Mouse (Mus musculus) forebrain, embryonic 10.5 days (tissue): ENCODE results near the gene Zfp296. TPM values are rescaled to one million over a fixed set of nuclear protein-coding genes. Genes with fewer than 3 reads are reported as not detected.
"Not testable (repeated sequence)": the region's sequence is repeated elsewhere in the genome, so short reads cannot be mapped to it uniquely, and the experiment has no call there.

Experiments
- DNase-seq: peaks from one replicate; pipeline ENCODE4 v3.0.0-alpha.2; 2017; ENCODE audit warnings: low spot score; ENCODE audit errors: extremely low spot score
- H3K27ac ChIP-seq: fragments of 300-500 bp; sonication (generic); 2 replicates; pipeline ENCODE4 v1.5.1; 2016; ENCODE audit warnings: mild to moderate bottlenecking
- H3K27me3 ChIP-seq: fragments of 300-500 bp; sonication (generic); 2 replicates; pipeline ENCODE4 v1.6.1; 2016; ENCODE audit warnings: mild to moderate bottlenecking; ENCODE audit not compliant: poor library complexity, severe bottlenecking
- H3K36me3 ChIP-seq: fragments of 300-500 bp; sonication (generic); replicated peaks from 2 replicates; pipeline ENCODE4 v1.6.1; 2016; ENCODE audit warnings: mild to moderate bottlenecking, moderate library complexity
- H3K4me1 ChIP-seq: fragments of 300-500 bp; sonication (generic); 2 replicates; pipeline ENCODE4 v1.6.1; 2016
- H3K4me3 ChIP-seq: fragments of 300-500 bp; sonication (generic); 2 replicates; pipeline ENCODE4 v1.5.1; 2016; ENCODE audit warnings: mild to moderate bottlenecking, moderate library complexity
- H3K9me3 ChIP-seq: fragments of 300-500 bp; sonication (generic); 2 replicates; pipeline ENCODE4 v1.6.1; 2016; ENCODE audit warnings: mild to moderate bottlenecking, moderate library complexity
- WGBS: fragments of 180-500 bp; shearing (Covaris S2); methylation state at CpG from one replicate; pipeline ENCODE4 v1.1.7; 2016; 5-methylcytosine and 5-hydroxymethylcytosine counted together
- polyA plus RNA-seq: library from polyadenylated mRNA; unstranded; fragments of >200 nt; fragmentation: Nextera tagmentation; extraction: Ambion mirVana; gene quantifications from 2 replicates; pipeline ENCODE4 v1.2.1, GENCODE M21; 2016

Zfp296 gene
- polyA plus RNA-seq, 1 experiment from 2014 or later, result 0.47 TPM

DNA sequence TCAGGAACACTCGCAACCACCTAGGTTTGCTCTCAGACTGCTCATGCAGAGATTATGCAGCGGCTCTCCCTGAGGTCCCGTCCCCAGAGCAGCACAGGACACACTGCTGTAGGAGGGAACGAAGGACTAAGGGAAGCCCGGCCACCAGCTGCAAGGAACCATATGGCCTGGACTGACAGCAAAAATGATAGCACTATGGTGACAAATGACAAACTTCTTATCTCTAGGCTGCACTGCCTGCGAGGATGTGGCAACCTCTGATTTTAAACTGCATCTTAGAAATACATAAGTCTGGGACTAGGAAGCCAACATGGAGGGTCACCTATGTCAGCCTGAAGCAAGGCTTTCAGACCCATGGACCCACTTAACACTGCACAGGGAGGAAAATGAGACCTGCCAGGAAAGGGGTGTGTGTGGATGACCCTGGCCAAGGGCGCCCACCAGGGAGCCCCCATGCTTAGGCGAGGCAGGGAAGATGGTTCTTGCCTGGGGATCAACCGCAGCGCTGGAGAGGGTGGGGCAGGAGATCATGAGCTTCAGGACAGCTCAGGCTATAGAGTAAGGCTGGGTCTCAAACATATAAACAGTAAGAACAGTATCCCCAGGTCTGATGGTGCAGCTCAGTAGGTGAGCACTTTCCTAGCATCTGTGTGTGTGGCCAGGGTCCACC is 16.1 kb downstream of the Zfp296 start:
- Histone ChIP-seq H3K27me3 (no peaks in the 10 kb centered on the region), H3K4me1 (no peaks in the 10 kb centered on the region), H3K27ac (no peak overlapping the region), H3K4me3 (no peak overlapping the region), H3K9me3 (no peaks in the 10 kb centered on the region), H3K36me3 (peaks cover 95% of the 10 kb centered on the region)
- 90% methylated on average over 10 of the region's 10 CpGs for WGBS
- DNase-seq, result no peak

DNA sequence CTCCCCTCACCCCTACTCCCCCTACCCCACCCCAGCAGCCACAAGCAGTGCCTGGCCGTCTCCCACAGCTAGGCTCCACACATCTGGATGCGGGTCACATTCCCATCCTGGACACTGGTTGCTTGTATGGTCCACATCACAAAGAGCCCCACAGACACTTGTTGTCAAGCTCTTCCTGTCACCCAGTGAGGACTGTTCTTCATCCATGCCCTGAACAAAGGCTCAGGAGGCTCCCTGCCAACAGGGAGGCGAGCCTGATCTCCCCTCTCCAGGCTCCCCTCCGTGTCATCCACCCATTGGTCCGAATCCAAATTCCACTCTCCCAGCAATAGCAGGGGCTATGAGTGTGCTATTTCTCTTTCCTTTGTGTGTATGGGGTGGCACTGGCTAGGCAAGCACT is 23.5 kb downstream of the Zfp296 start:
- H3K4me1 ChIP-seq, result peaks cover 29% of the 10 kb centered on the region
- H3K9me3 ChIP-seq, result no peaks in the 10 kb centered on the region
- no peak for DNase-seq
- 76% methylated on average over 5 of the region's 5 CpGs for WGBS
- no peaks in the 10 kb centered on the region for H3K27me3 ChIP-seq
- no peak overlapping the region for H3K27ac ChIP-seq
- peaks cover 70% of the 10 kb centered on the region for H3K36me3 ChIP-seq
- no peak overlapping the region for H3K4me3 ChIP-seq

DNA sequence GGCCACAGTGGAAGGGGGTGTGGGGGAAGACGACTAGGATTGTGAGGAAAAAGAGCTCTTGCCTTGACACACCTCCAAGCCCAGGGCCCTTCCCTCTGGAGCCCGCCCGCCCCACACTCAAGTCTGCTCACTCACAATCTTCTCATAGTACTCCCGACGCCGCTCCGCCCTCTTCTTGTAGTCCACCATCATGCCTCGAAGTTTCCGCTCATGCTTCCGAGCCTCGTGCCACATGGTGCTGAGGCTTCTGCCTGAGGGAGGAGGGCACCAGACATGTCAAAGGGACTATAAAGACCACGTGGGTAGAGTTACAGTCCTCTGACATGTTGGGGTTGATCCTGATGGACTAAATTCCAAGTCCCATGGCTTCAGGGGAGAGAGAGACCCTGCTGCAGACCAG is 26.0 kb downstream of the Zfp296 start:
- Histone ChIP-seq H3K4me1 (peaks cover 29% of the 10 kb centered on the region), H3K27me3 (no peaks in the 10 kb centered on the region), H3K4me3 (peak overlapping the region; percentile 99), H3K9me3 (no peaks in the 10 kb centered on the region), H3K27ac (no peak overlapping the region), H3K36me3 (peaks cover 50% of the 10 kb centered on the region)
- DNase-seq, result no peak
- 88% methylated on average over 12 of the region's 12 CpGs for WGBS

DNA sequence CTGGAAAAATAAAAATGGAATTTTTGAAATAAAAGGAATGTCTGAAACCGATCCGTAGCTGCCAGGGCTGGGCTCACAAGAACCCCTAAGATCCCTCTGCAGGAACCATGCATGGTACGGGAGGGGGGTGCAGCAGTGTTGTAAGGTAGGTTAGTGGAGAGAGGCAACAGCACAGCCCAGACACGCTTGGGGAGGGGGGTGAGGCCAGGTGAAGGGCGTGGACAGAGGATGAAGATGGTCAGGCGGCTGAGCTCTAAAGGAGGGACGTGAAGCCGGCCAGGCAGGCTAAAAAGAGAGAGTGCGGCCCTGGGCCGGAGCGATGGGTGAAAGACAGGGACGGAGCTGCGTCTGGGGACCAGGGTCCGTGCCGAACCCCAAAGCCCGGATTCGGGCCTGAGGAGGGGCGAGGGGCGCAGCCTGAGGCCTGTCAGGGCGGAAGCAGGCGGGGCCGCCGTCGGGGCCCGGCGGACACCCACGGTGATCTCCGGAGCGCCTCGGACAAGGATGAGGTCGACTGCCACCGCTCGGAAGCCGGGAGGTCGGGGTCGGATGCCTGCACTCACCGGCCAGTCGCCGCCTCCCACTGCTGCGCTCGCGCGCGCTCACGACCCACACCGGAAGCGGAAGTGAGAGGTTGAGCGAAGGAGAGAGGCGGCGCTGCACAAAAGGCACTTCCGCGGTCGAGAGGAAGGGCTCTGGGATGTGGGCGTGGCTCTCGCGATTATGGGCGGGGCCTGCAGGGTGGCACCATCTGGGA is 26.9 kb downstream of the Zfp296 start, which contains the start of gene Clasrp:
TSS of gene Clasrp (minus strand) at position 638 of the 757 bp plus-strand sequence.
- peaks cover 29% of the 10 kb centered on the region for H3K4me1 ChIP-seq
- H3K27ac ChIP-seq, result peak within 1 kb of the TSS; percentile 95
- DNase-seq, result peak; percentile 97
- H3K9me3 ChIP-seq, result no peaks in the 10 kb centered on the region
- WGBS, result 2% methylated on average over 56 of the region's 57 CpGs
- H3K27me3 ChIP-seq, result no peaks in the 10 kb centered on the region
- H3K4me3 ChIP-seq, result peak within 1 kb of the TSS; percentile 99
- peaks cover 40% of the 10 kb centered on the region for H3K36me3 ChIP-seq

DNA sequence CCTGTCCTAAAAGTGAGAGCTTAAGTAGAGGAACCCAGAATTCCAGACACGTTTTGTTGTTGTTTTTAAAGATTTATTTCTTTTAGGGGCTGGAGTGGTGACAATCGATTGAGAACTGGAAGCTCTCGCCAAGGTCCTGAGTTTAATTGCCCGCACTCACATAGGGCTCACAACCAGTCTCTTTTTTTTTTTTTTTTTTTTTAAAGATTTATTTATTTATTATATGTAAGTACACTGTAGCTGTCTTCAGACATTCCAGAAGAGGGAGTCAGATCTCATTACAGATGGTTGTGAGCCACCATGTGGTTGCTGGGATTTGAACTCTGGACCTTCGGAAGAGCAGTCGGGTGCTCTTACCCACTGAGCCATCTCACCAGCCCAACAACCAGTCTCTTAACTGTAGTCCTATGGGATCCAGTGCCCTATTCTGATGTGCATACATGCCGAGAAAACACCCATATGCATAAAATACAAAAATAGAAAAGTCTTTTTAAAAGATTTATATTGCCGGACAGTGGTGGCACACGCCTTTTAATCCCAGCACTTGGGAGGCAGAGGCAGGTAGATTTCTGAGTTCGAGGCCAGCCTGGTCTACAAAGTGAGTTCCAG is 27.6 kb downstream of the Zfp296 start:
- not testable (repeated sequence) for H3K9me3 ChIP-seq, DNase-seq, H3K27me3 ChIP-seq
- peaks cover 33% of the 10 kb centered on the region for H3K36me3 ChIP-seq
- H3K4me3 ChIP-seq, result peak overlapping the region; percentile 99
- peak overlapping the region; percentile 95 for H3K27ac ChIP-seq
- peaks cover 29% of the 10 kb centered on the region for H3K4me1 ChIP-seq
- 62% methylated on average over 10 of the region's 10 CpGs for WGBS

DNA sequence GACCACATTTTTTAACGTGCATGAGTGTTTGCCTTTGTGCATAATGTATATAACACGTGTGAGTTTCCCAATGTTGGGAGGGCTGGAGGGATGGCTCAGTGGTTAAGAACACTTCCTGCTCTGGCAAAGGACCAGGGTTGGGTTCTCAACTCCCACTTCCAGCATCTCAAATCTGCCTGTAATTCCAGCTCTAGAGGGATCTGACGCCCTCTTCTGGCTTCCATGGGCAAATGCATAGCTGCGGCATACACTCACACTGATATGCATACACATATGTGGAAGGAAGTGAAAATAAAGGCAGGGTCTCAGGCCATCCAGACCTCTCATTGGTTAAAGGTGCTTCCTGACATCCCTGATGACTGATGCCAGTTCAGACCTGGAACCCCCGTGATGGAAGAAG is 30.2 kb downstream of the Zfp296 start:
- H3K36me3 ChIP-seq, result peaks cover 7% of the 10 kb centered on the region
- DNase-seq, result no peak
- 85% methylated on average over 5 of the region's 5 CpGs for WGBS

DNA sequence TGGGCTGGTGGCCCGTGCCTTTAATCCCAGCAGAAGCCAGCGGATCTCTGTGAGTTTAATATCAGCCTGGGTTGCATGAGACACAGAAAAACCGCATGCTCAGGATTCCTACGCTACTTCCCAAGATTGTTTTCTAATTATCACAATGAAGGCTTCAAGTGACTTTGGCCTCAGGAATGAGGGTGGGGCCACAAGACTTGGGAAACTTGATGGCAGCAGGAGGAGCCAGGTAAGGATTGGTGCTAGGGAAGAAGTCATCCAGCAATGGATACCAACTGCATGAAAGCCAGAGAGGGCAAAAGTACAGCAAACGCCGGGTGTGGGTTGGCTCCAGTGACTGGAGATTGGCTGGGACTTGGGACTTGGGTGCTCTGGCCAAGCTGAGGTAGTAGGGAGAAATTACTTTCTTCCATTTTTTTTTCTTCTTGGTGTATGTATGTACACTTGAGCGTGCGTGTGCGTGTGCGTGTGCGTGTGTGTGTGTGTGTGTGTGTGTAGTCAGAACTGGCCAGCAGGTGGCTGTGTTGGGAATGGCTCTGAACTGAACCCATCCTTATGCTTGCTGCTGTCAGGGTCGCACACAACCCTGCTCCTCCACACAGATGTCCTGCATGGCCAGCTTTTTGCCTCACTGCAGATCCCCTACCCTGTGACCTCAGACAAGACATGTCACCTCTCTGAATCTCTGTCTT is 32.7 kb downstream of the Zfp296 start:
- WGBS, result 95% methylated on average over 12 of the region's 12 CpGs
- Histone ChIP-seq H3K36me3 (no peaks in the 10 kb centered on the region), H3K27me3 (no peaks in the 10 kb centered on the region), H3K9me3 (no peaks in the 10 kb centered on the region), H3K4me1 (no peaks in the 10 kb centered on the region), H3K27ac (no peak overlapping the region), H3K4me3 (no peak overlapping the region)
- DNase-seq, result no peak

More for the DNA sequence above, 30.2 kb downstream of the Zfp296 start:
- peaks cover 16% of the 10 kb centered on the region for H3K4me1 ChIP-seq
- no peaks in the 10 kb centered on the region for H3K9me3 ChIP-seq
- no peak overlapping the region for H3K4me3 ChIP-seq
- H3K27ac ChIP-seq, result no peak overlapping the region
- no peaks in the 10 kb centered on the region for H3K27me3 ChIP-seq

DNA sequence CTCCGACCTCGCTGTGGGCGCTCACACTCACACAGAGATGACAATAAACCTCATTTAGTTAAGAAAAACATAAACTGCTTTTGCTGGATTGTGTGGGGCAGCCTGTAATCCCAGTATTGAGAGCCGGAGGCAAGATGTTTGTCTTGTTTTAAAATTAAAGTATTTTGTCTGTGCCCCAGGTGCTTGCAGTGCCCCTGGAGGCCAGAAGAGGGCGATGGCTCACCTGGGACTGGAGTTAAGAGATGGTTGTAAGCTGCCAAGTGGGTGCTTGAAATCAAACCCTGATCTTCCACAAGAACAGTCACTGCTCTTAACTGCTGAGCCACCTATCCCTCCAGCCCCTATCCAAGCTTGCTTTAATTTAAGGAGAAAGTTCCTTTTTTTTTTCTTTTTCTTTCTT is 33.9 kb downstream of the Zfp296 start:
- Histone ChIP-seq H3K4me3 (no peak overlapping the region), H3K27me3 (no peaks in the 10 kb centered on the region), H3K9me3 (no peaks in the 10 kb centered on the region), H3K36me3 (no peaks in the 10 kb centered on the region), H3K27ac (no peak overlapping the region), H3K4me1 (no peaks in the 10 kb centered on the region)
- no peak for DNase-seq
- WGBS, result 74% methylated on average over 5 of the region's 5 CpGs

DNA sequence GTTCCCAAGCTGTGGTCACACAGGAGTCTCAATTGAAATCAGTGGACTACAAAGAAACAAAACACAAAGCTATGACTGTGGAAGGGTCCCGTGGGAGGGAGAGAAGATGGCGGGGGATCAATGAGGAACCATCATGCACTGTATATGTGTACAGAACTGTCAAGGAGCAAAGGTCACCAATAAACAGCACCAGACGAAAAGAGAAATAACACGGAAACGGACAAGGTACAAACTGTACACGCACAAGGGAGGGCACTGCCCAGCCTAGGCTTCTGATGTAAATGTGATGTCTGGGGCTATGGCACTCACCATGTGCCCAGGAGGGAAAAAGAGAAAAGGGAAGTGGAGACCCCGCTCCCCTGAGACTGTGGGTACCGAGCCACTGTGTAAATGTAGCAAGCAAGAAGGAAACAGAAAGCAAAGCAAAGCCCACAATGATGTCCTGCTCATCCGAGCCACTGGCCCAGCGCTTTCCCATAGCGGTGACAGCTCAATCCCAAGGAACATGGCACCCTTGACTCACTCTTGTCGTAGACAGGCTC is 38.0 kb downstream of the Zfp296 start:
- H3K27ac ChIP-seq, result no peak overlapping the region
- H3K4me3 ChIP-seq, result no peak overlapping the region
- H3K36me3 ChIP-seq, result no peaks in the 10 kb centered on the region
- H3K27me3 ChIP-seq, result peaks cover 10% of the 10 kb centered on the region
- 91% methylated on average over 12 of the region's 12 CpGs for WGBS
- peaks cover 6% of the 10 kb centered on the region for H3K4me1 ChIP-seq
- no peak for DNase-seq
- H3K9me3 ChIP-seq, result no peaks in the 10 kb centered on the region

DNA sequence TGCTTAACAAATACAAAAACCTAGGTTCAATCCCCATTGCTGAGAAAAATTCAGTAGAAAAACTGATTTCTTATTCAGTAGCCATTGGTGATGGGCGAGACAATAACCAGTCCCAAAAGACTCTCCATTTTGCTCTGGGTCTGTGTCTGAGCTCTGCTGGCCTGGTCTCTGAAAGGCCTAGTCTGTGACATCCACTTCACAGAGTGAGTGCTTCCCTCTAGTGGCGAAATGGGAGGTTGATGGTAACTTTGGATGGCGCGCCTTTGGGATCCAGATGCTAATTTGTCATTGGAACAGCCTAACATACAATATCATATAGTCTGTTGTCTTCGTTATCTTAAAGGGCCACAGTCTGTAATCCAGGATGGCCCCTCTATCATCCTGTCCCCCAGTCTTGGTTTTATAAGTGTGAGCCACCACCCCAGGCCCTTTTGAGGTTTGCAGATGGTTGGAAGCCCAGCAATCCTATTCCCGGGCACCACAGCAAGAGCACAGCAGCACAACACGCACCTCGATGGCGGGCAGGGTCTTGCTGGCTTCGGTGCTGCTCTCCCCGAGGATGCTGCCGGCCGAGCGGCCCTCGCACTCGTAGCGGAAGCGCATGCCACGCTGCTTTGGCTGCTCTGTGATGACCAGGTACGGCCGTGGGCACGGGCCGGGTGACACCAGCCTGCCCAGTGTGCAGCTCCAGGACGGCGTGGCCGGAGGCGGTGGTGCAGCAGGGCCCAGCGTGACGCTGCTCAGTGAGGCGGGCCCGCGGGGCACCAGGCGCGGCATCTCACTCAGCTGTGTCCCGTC is 42.1 kb downstream of the Zfp296 start:
- Histone ChIP-seq H3K9me3 (no peaks in the 10 kb centered on the region), H3K27me3 (peaks cover 14% of the 10 kb centered on the region), H3K27ac (peak overlapping the region; percentile 65), H3K36me3 (no peaks in the 10 kb centered on the region), H3K4me3 (peak overlapping the region; percentile 46), H3K4me1 (peaks cover 6% of the 10 kb centered on the region)
- peak; percentile 77 for DNase-seq
- 7% methylated on average over 35 of the region's 35 CpGs for WGBS

DNA sequence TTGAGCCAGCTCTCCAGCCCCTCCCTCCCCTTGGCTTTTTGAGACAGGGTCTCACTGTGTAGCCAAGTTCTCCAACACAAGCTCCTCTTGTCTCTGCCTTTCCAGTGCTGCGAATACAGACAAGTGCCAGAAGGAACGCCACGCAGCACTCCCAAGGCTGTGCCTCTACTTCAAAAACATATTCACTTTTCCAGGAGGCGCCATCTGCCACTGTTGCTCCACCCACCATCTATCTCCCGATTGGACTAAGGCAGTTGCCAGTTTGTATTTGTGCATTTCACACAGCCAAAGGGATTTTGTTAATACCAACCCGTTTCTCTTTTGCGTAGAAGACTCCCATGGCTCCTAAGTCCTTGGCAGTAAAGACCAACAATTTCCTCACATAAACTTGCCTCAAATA is 43.7 kb downstream of the Zfp296 start:
- peaks cover 6% of the 10 kb centered on the region for H3K4me1 ChIP-seq
- peaks cover 14% of the 10 kb centered on the region for H3K27me3 ChIP-seq
- H3K27ac ChIP-seq, result no peak overlapping the region
- no peaks in the 10 kb centered on the region for H3K9me3 ChIP-seq
- H3K36me3 ChIP-seq, result no peaks in the 10 kb centered on the region
- H3K4me3 ChIP-seq, result no peak overlapping the region
- WGBS, result 93% methylated on average over 7 of the region's 7 CpGs
- no peak for DNase-seq

DNA sequence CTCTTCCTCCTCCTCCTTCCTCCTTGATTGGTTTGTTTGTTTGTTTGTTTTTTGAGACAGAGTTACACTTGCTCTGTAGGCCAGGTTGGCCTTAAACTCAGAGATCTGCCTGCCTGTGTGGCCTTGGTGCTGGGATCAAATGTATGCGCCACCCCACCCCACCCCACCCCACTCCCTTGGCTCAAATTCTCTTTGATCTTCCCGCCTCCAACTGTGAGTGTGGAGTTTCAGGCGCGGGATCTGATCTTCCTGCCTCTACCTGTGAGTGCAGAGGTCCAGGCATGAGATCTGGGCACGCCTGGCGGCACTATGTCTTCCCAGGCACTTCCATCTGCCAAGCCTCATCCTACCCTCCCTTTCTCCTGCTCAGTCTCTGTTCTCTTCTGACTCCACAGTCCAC is 45.2 kb downstream of the Zfp296 start:
- H3K9me3 ChIP-seq, result no peaks in the 10 kb centered on the region
- DNase-seq, result no peak
- peaks cover 6% of the 10 kb centered on the region for H3K4me1 ChIP-seq
- peaks cover 14% of the 10 kb centered on the region for H3K27me3 ChIP-seq
- no peaks in the 10 kb centered on the region for H3K36me3 ChIP-seq
- H3K27ac ChIP-seq, result no peak overlapping the region
- no peak overlapping the region for H3K4me3 ChIP-seq
- WGBS, result 54% methylated on average over 6 of the region's 6 CpGs
